Mouse (Mus musculus): ENCODE data around the gene Pcp2.
"Not testable (repeated sequence)": the region's sequence is repeated elsewhere in the genome, so short reads cannot be mapped to it uniquely, and the experiment has no call there.

Gene Pcp2

GRCm38 (mm10) chr8:3621199-3621970 is 4.0 kb downstream of the Pcp2 start, which contains the start of the genes Xab2 and Pet100:
Gene Xab2, minus strand, starts transcription at chr8:3621316.
Gene Pet100, plus strand, starts transcription at chr8:3621548.
- peak; percentile 94 to 95 for DNase-seq (ENCODE audit: low spot score in 2 of 2)

GRCm38 (mm10) chr8:3609816-3610150 is 15.6 kb downstream of the Pcp2 start:
- no peak for DNase-seq (ENCODE audit: low spot score in 2 of 2)

GRCm38 (mm10) chr8:3609046-3609815 is 16.1 kb downstream of the Pcp2 start:
- DNase-seq (ENCODE audit: low spot score in 2 of 2), result no peak

GRCm38 (mm10) chr8:3607822-3608221 is 17.5 kb downstream of the Pcp2 start:
- no peak for DNase-seq (ENCODE audit: low spot score in 2 of 2)

GRCm38 (mm10) chr8:3606593-3606992 is 18.8 kb downstream of the Pcp2 start:
- DNase-seq (ENCODE audit: low spot score in 2 of 2), result no peak

GRCm38 (mm10) chr8:3603439-3603838 is 21.9 kb downstream of the Pcp2 start:
- DNase-seq (ENCODE audit: low spot score in 2 of 2), result no peak

GRCm38 (mm10) chr8:3600401-3600800 is 24.9 kb downstream of the Pcp2 start:
- no peak for DNase-seq (ENCODE audit: low spot score in 2 of 2)

- no peak for DNase-seq (ENCODE audit: low spot score in 2 of 2)
Observed at GRCm38 (mm10) chr8:3599219-3599618, 26.1 kb downstream of the Pcp2 start.

- no peak for DNase-seq (ENCODE audit: low spot score in 2 of 2)
Observed at GRCm38 (mm10) chr8:3598054-3598453, 27.3 kb downstream of the Pcp2 start.

GRCm38 (mm10) chr8:3594466-3594865 is 30.9 kb downstream of the Pcp2 start:
- no peak for DNase-seq (ENCODE audit: low spot score in 2 of 2)

- no peak for DNase-seq (ENCODE audit: low spot score in 2 of 2)
Observed at GRCm38 (mm10) chr8:3593470-3593869, 31.9 kb downstream of the Pcp2 start.

- DNase-seq (ENCODE audit: low spot score in 2 of 2), result no peak
Observed at GRCm38 (mm10) chr8:3588258-3588633, 37.1 kb downstream of the Pcp2 start.

- peak in 1 of 2 experiments; percentile 32 for DNase-seq (ENCODE audit: low spot score in 2 of 2)
Observed at GRCm38 (mm10) chr8:3587391-3588257, 37.7 kb downstream of the Pcp2 start.

- no peak for DNase-seq (ENCODE audit: low spot score in 2 of 2)
Observed at GRCm38 (mm10) chr8:3586993-3587390, 38.4 kb downstream of the Pcp2 start, which contains the start of gene Camsap3. Gene Camsap3, plus strand, starts transcription at chr8:3587293.

- no peak for DNase-seq (ENCODE audit: low spot score in 2 of 2)
Observed at GRCm38 (mm10) chr8:3586452-3586851, 38.9 kb downstream of the Pcp2 start.

GRCm38 (mm10) chr8:3581961-3582360 is 43.4 kb downstream of the Pcp2 start:
- not testable (repeated sequence) for DNase-seq (ENCODE audit: low spot score in 2 of 2)

- no peak for DNase-seq (ENCODE audit: low spot score in 2 of 2)
Observed at GRCm38 (mm10) chr8:3579390-3580364, 45.7 kb downstream of the Pcp2 start.

GRCm38 (mm10) chr8:3576211-3576960 is 49.0 kb downstream of the Pcp2 start:
- no peak for DNase-seq (ENCODE audit: low spot score in 2 of 2)

GRCm38 (mm10) chr8:3574546-3574945 is 50.8 kb downstream of the Pcp2 start:
- no peak for DNase-seq (ENCODE audit: low spot score in 2 of 2)
